Mouse (Mus musculus) heart, adult 2 months (tissue): ENCODE data around the gene Oaf.

Source experiments
- CTCF ChIP-seq: fragments of 200-600 bp; IDR thresholded peaks from 2 replicates; pipeline ENCODE4 v1.8.1; 2022; ENCODE audit warnings: antibody characterized with exemption, mild to moderate bottlenecking, moderate library complexity
- EP300 ChIP-seq: fragments of 200-500 bp; IDR thresholded peaks from 2 replicates; pipeline ENCODE4 v1.6.1; 2011; ENCODE audit warnings: low read depth, low read length, control low read depth; ENCODE audit not compliant: insufficient read depth

GRCm38 (mm10) chr9:43262811-43263550 lies 23.3 kb upstream of the Oaf start:
- TF ChIP-seq EP300 = no peak
- TF ChIP-seq CTCF = no peak
